Mouse (Mus musculus): Measurements from ENCODE around the gene Nmrk2. TPM values are rescaled to one million over a fixed set of nuclear protein-coding genes. Genes with fewer than 3 reads are reported as not detected.

The Nmrk2 gene
- polyA plus RNA-seq, 1 experiment from 2014 or later: not detected

- no peak overlapping the region for H3K4me2 ChIP-seq (ENCODE audit: low read depth, low read length)
- H3K4me3 ChIP-seq (ENCODE audit: low read depth, low read length): no peak overlapping the region
- H3K9me3 ChIP-seq (ENCODE audit: low read length): no peaks in the 10 kb centered on the region
- peaks cover 49% of the 10 kb centered on the region for H3K36me3 ChIP-seq (replicated peaks; ENCODE audit: insufficient read depth, low read length)
- TF ChIP-seq CTCF (IDR thresholded peaks at IDR 0.05; ENCODE audit: low read depth): peak; percentile 26
- no peak for TF ChIP-seq EP300 (IDR thresholded peaks at IDR 0.05; ENCODE audit: low read depth)
- WGBS (ENCODE audit: insufficient replicate concordance): 89% methylated on average over 32 of the region's 32 CpGs
- ATAC-seq (no peak), DNase-seq (no peak)
- no peak overlapping the region for H3K9ac ChIP-seq (replicated peaks)
- H3K27me3 ChIP-seq (ENCODE audit: insufficient read depth, low read length): no peaks in the 10 kb centered on the region
- peaks cover 29% of the 10 kb centered on the region for H3K4me1 ChIP-seq (ENCODE audit: insufficient read depth)
- no peak overlapping the region for H3K27ac ChIP-seq (ENCODE audit: low read depth)
Measured at GRCm38 (mm10) chr10:81179451-81180342, 22.2 kb downstream of the Nmrk2 start.

- peaks cover 31% of the 10 kb centered on the region for H3K4me1 ChIP-seq (ENCODE audit: insufficient read depth)
- ATAC-seq: no peak
- no peaks in the 10 kb centered on the region for H3K9me3 ChIP-seq (ENCODE audit: low read length)
- 93% methylated on average over 11 of the region's 11 CpGs for WGBS (ENCODE audit: insufficient replicate concordance)
- peaks cover 49% of the 10 kb centered on the region for H3K36me3 ChIP-seq (replicated peaks; ENCODE audit: insufficient read depth, low read length)
- 0 out of 2 replicates have a peak overlapping the region, but pooled peaks have one; percentile 7 for H3K4me2 ChIP-seq (ENCODE audit: low read depth, low read length)
- no peak for DNase-seq
- H3K27ac ChIP-seq (ENCODE audit: low read depth): no peak overlapping the region
- H3K4me3 ChIP-seq (ENCODE audit: low read depth, low read length): no peak overlapping the region
- no peak overlapping the region for H3K9ac ChIP-seq (replicated peaks)
- no peaks in the 10 kb centered on the region for H3K27me3 ChIP-seq (ENCODE audit: insufficient read depth, low read length)
- TF ChIP-seq EP300 (IDR thresholded peaks at IDR 0.05; ENCODE audit: low read depth) (no peak), CTCF (IDR thresholded peaks at IDR 0.05; ENCODE audit: low read depth) (no peak)
Measured at GRCm38 (mm10) chr10:81178927-81179326, 22.9 kb downstream of the Nmrk2 start.

- Histone ChIP-seq H3K4me3 (ENCODE audit: low read depth, low read length) (peak overlapping the region; percentile 82), H3K4me2 (ENCODE audit: low read depth, low read length) (peak overlapping the region; percentile 84), H3K27me3 (ENCODE audit: insufficient read depth, low read length) (no peaks in the 10 kb centered on the region), H3K27ac (ENCODE audit: low read depth) (peak overlapping the region; percentile 93), H3K36me3 (replicated peaks; ENCODE audit: insufficient read depth, low read length) (peaks cover 49% of the 10 kb centered on the region), H3K9me3 (ENCODE audit: low read length) (no peaks in the 10 kb centered on the region), H3K9ac (replicated peaks) (peak overlapping the region; percentile 98), H3K4me1 (ENCODE audit: insufficient read depth) (peaks cover 31% of the 10 kb centered on the region)
- ATAC-seq: no peak
- no peak for TF ChIP-seq EP300 (IDR thresholded peaks at IDR 0.05; ENCODE audit: low read depth)
- 48% methylated on average over 14 of the region's 14 CpGs for WGBS (ENCODE audit: insufficient replicate concordance)
- no peak for DNase-seq
Measured at GRCm38 (mm10) chr10:81177958-81178712, 23.7 kb downstream of the Nmrk2 start.

- Histone ChIP-seq H3K4me1 (ENCODE audit: insufficient read depth) (peaks cover 31% of the 10 kb centered on the region), H3K4me2 (ENCODE audit: low read depth, low read length) (peak overlapping the region; percentile 84), H3K4me3 (ENCODE audit: low read depth, low read length) (peak overlapping the region; percentile 82), H3K27ac (ENCODE audit: low read depth) (peak overlapping the region; percentile 93), H3K36me3 (replicated peaks; ENCODE audit: insufficient read depth, low read length) (peaks cover 49% of the 10 kb centered on the region), H3K27me3 (ENCODE audit: insufficient read depth, low read length) (no peaks in the 10 kb centered on the region), H3K9ac (replicated peaks) (peak overlapping the region; percentile 98), H3K9me3 (ENCODE audit: low read length) (no peaks in the 10 kb centered on the region)
- ATAC-seq (peak; percentile 67), DNase-seq (peak; percentile 89)
- WGBS (ENCODE audit: insufficient replicate concordance): 7% methylated on average over 16 of the region's 16 CpGs
- TF ChIP-seq CTCF (IDR thresholded peaks at IDR 0.05; ENCODE audit: low read depth) (no peak), EP300 (IDR thresholded peaks at IDR 0.05; ENCODE audit: low read depth) (no peak)
Measured at GRCm38 (mm10) chr10:81177491-81177925, 24.3 kb downstream of the Nmrk2 start.

- peak within 1 kb of the TSS; percentile 98 for H3K9ac ChIP-seq (replicated peaks)
- ATAC-seq (peak; percentile 65), DNase-seq (peak; percentile 99)
- H3K4me3 ChIP-seq (ENCODE audit: low read depth, low read length): peak within 1 kb of the TSS; percentile 82
- H3K4me1 ChIP-seq (ENCODE audit: insufficient read depth): peaks cover 31% of the 10 kb centered on the region
- H3K27me3 ChIP-seq (ENCODE audit: insufficient read depth, low read length): no peaks in the 10 kb centered on the region
- TF ChIP-seq EP300 (IDR thresholded peaks at IDR 0.05; ENCODE audit: low read depth) (0 out of 2 replicates have a peak, but pooled peaks have one; percentile 67), CTCF (IDR thresholded peaks at IDR 0.05; ENCODE audit: low read depth) (0 out of 2 replicates have a peak, but pooled peaks have one; percentile 21)
- H3K4me2 ChIP-seq (ENCODE audit: low read depth, low read length): peak within 1 kb of the TSS; percentile 84
- H3K9me3 ChIP-seq (ENCODE audit: low read length): no peaks in the 10 kb centered on the region
- H3K27ac ChIP-seq (ENCODE audit: low read depth): peak within 1 kb of the TSS; percentile 93
- H3K36me3 ChIP-seq (replicated peaks; ENCODE audit: insufficient read depth, low read length): peaks cover 41% of the 10 kb centered on the region
- under 1% methylated on average over 77 of the region's 77 CpGs for WGBS (ENCODE audit: insufficient replicate concordance)
Measured at GRCm38 (mm10) chr10:81176466-81177271, 25.2 kb downstream of the Nmrk2 start, which contains the start of gene Eef2. Gene Eef2 (plus strand): TSS chr10:81176631.
